Mouse (Mus musculus): ENCODE data around the gene Pi4kb. TPM values are rescaled to one million over a fixed set of nuclear protein-coding genes. Genes with fewer than 3 reads are reported as not detected.
"Not testable (repeated sequence)": the region's sequence is repeated elsewhere in the genome, so short reads cannot be mapped to it uniquely, and the experiment has no call there.

The Pi4kb gene
- polyA plus RNA-seq, 1 experiment from 2014 or later = 22.3 TPM

- no peak for DNase-seq (ENCODE audit: low spot score)
- H3K27ac ChIP-seq = no peak overlapping the region
- no peaks in the 10 kb centered on the region for H3K9me3 ChIP-seq
- H3K27me3 ChIP-seq (ENCODE audit: insufficient read depth, poor library complexity, severe bottlenecking) = no peaks in the 10 kb centered on the region
- WGBS = 93% methylated on average over 3 of the region's 3 CpGs
- H3K36me3 ChIP-seq = peaks cover 49% of the 10 kb centered on the region
- H3K4me3 ChIP-seq = no peak overlapping the region
- H3K4me1 ChIP-seq (replicated peaks) = peaks cover 29% of the 10 kb centered on the region
Measured at GRCm38 (mm10) chr3:95028603-95029002, 54.1 kb downstream of the Pi4kb start.

DNA sequence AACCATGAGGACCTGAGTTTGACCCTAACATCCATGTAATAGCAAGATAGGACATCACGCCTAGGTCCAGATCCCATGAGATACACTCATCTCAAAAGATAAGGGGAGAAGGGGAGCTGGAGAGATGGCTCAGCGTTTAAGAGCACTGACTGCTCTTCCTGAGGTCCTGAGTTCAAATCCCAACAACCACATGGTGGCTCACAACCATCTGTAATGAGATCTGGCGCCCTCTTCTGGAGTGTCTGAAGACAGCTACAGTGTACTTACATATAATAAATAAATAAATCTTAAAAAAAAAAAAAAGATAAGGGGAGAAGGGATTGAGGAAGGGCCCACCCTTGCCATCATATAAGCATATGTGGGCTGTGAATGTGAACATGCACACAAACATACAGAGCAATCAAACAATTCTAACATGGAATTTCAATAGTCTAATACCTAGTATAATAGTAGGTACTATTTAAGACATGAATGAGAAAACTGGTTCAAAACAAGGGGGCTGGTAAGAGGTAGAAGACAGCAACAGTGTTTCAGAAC, 54.8 kb downstream of the Pi4kb start:
- not testable (repeated sequence) for DNase-seq (ENCODE audit: low spot score); H3K27me3 ChIP-seq (ENCODE audit: insufficient read depth, poor library complexity, severe bottlenecking); H3K27ac ChIP-seq; H3K4me3 ChIP-seq; H3K9me3 ChIP-seq
- WGBS = 67% methylated on average over 3 of the region's 3 CpGs
- Histone ChIP-seq H3K36me3 (peaks cover 57% of the 10 kb centered on the region), H3K4me1 (replicated peaks) (peaks cover 26% of the 10 kb centered on the region)

DNA sequence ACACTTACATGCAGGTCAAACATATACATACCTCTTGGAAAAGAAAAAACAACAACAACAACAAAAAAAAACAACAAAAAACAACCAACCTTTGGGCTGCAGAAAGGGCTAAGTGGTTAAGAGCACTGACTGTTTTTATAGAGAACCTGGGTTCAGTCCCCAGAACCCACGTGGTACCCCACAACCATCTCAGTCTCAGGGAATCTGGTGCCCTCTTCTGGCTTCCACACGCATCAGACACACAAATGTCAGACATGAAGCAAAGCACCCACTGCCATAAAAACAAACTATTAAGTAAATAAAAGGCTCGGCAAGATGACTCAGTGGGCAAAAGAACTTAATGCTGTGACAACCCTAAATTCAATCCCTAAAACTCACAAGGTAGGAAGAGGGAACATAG, 55.4 kb downstream of the Pi4kb start:
- DNase-seq (ENCODE audit: low spot score) = no peak
- 73% methylated on average over 3 of the region's 3 CpGs for WGBS
- Histone ChIP-seq H3K4me1 (replicated peaks) (peaks cover 20% of the 10 kb centered on the region), H3K36me3 (peaks cover 63% of the 10 kb centered on the region), H3K4me3 (no peak overlapping the region), H3K27me3 (ENCODE audit: insufficient read depth, poor library complexity, severe bottlenecking) (no peaks in the 10 kb centered on the region), H3K9me3 (no peaks in the 10 kb centered on the region), H3K27ac (no peak overlapping the region)

- no peaks in the 10 kb centered on the region for H3K27me3 ChIP-seq (ENCODE audit: insufficient read depth, poor library complexity, severe bottlenecking)
- peaks cover 38% of the 10 kb centered on the region for H3K36me3 ChIP-seq
- no peak for DNase-seq (ENCODE audit: low spot score)
- 15% methylated on average over 3 of the region's 3 CpGs for WGBS
- H3K9me3 ChIP-seq = no peaks in the 10 kb centered on the region
- H3K4me1 ChIP-seq (replicated peaks) = peaks cover 11% of the 10 kb centered on the region
- H3K4me3 ChIP-seq = peak overlapping the region; percentile 92
- H3K27ac ChIP-seq = peak overlapping the region; percentile 92
Measured at GRCm38 (mm10) chr3:95041625-95042024, 67.1 kb downstream of the Pi4kb start.

GRCm38 (mm10) chr3:95042166-95042837, 67.8 kb downstream of the Pi4kb start, which contains the start of gene Psmd4:
TSS of gene Psmd4 (minus strand) at chr3:95042614.
- Histone ChIP-seq H3K9me3 (no peaks in the 10 kb centered on the region), H3K27ac (peak within 1 kb of the TSS; percentile 92), H3K36me3 (peaks cover 32% of the 10 kb centered on the region), H3K27me3 (ENCODE audit: insufficient read depth, poor library complexity, severe bottlenecking) (no peaks in the 10 kb centered on the region), H3K4me1 (replicated peaks) (peaks cover 11% of the 10 kb centered on the region), H3K4me3 (peak within 1 kb of the TSS; percentile 92)
- under 1% methylated on average over 36 of the region's 36 CpGs for WGBS
- peak; percentile 99 for DNase-seq (ENCODE audit: low spot score)

DNA sequence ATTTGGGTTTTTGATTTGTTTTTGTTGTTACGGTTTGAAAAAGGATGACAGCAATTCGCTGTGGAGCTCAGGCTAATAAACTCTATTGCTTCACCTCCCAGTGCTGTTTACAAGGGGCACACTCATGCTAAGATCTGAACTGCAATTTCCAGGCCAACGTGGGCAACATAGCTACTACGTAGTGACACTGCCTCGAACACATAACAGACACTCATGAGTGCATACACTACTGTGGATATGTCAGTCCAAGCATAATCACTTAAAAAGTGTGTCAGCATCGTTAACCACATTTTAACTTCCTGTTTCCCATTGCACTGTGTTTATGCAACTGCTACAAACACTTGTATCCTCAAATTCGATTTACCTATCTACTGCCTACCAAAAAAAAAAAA, 68.3 kb downstream of the Pi4kb start:
- Histone ChIP-seq H3K36me3 (peaks cover 27% of the 10 kb centered on the region), H3K9me3 (no peaks in the 10 kb centered on the region), H3K27ac (peak overlapping the region; percentile 92), H3K4me1 (replicated peaks) (peaks cover 11% of the 10 kb centered on the region), H3K4me3 (peak overlapping the region; percentile 92), H3K27me3 (ENCODE audit: insufficient read depth, poor library complexity, severe bottlenecking) (no peaks in the 10 kb centered on the region)
- 30% methylated on average over 7 of the region's 7 CpGs for WGBS
- no peak for DNase-seq (ENCODE audit: low spot score)

DNA sequence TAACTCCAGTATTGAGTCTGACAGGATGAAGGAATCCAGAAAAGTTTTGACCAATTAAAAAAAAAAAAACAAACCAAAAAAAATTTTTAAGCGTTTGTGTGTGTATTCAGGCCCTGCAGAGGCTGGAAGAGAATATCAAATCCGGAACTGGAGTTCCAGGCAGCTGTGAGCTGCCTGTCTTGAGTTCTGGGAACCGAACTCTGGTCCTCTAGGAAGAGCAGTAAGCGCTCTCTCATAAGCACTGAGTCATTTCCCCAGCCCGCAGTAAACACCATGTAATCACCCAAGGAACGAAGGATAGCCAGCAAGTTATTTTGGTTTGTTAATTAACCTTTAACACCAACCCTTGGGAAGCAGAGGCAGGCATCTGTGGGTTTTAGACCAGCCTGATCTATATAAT, 68.7 kb downstream of the Pi4kb start:
- peaks cover 11% of the 10 kb centered on the region for H3K4me1 ChIP-seq (replicated peaks)
- no peak overlapping the region for H3K27ac ChIP-seq
- H3K4me3 ChIP-seq = no peak overlapping the region
- DNase-seq (ENCODE audit: low spot score) = no peak
- peaks cover 23% of the 10 kb centered on the region for H3K36me3 ChIP-seq
- no peaks in the 10 kb centered on the region for H3K9me3 ChIP-seq
- no peaks in the 10 kb centered on the region for H3K27me3 ChIP-seq (ENCODE audit: insufficient read depth, poor library complexity, severe bottlenecking)
- WGBS = 75% methylated on average over 6 of the region's 6 CpGs

- no peak for DNase-seq (ENCODE audit: low spot score)
- Histone ChIP-seq H3K4me3 (no peak overlapping the region), H3K27ac (no peak overlapping the region), H3K4me1 (replicated peaks) (peaks cover 7% of the 10 kb centered on the region), H3K27me3 (ENCODE audit: insufficient read depth, poor library complexity, severe bottlenecking) (no peaks in the 10 kb centered on the region), H3K36me3 (no peaks in the 10 kb centered on the region), H3K9me3 (no peaks in the 10 kb centered on the region)
- 85% methylated on average over 11 of the region's 11 CpGs for WGBS
Measured at GRCm38 (mm10) chr3:95046462-95047057, 72.0 kb downstream of the Pi4kb start.

- no peak for DNase-seq (ENCODE audit: low spot score)
- Histone ChIP-seq H3K9me3 (no peaks in the 10 kb centered on the region), H3K27ac (no peak overlapping the region), H3K4me3 (no peak overlapping the region), H3K36me3 (no peaks in the 10 kb centered on the region), H3K4me1 (replicated peaks) (peaks cover under 1% of the 10 kb centered on the region; the same call in 1 of the 2 replicates), H3K27me3 (ENCODE audit: insufficient read depth, poor library complexity, severe bottlenecking) (no peaks in the 10 kb centered on the region)
- WGBS = 84% methylated on average over 3 of the region's 3 CpGs
Measured at GRCm38 (mm10) chr3:95047914-95048313, 73.4 kb downstream of the Pi4kb start.

- no peak for DNase-seq (ENCODE audit: low spot score)
Measured at GRCm38 (mm10) chr3:95052959-95053358, 78.4 kb downstream of the Pi4kb start.

DNA sequence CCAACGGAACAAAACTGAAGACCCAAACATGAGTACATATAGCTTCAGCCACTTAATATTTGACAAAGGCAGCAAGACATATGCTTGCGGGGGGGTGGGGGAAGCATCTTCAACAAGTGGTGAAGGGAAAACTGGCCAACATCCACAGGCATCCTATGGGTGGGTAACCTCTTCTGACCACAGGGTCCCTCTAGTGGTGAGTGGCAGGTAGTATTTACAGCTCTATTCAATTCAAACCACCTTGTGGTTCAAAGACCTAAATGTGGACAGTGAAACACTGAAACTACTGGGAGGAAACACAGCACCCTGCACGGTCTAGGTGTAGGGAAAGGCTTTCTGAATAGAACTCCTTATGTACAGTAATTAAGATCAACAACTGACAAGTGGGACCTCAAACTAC, 79.2 kb downstream of the Pi4kb start:
- no peak overlapping the region for H3K27ac ChIP-seq
- DNase-seq (ENCODE audit: low spot score) = peak; percentile 29
- 45% methylated on average over 3 of the region's 3 CpGs for WGBS
- H3K27me3 ChIP-seq (ENCODE audit: insufficient read depth, poor library complexity, severe bottlenecking) = no peaks in the 10 kb centered on the region
- H3K4me1 ChIP-seq (replicated peaks) = no peaks in the 10 kb centered on the region
- H3K9me3 ChIP-seq = no peaks in the 10 kb centered on the region
- H3K36me3 ChIP-seq = peaks cover 21% of the 10 kb centered on the region
- no peak overlapping the region for H3K4me3 ChIP-seq

More at GRCm38 (mm10) chr3:95052959-95053358, 78.4 kb downstream of the Pi4kb start:
- no peaks in the 10 kb centered on the region for H3K4me1 ChIP-seq (replicated peaks)
- no peaks in the 10 kb centered on the region for H3K9me3 ChIP-seq
- no peak overlapping the region for H3K4me3 ChIP-seq
- H3K36me3 ChIP-seq = peaks cover 15% of the 10 kb centered on the region
- H3K27ac ChIP-seq = no peak overlapping the region
- no peaks in the 10 kb centered on the region for H3K27me3 ChIP-seq (ENCODE audit: insufficient read depth, poor library complexity, severe bottlenecking)
- WGBS = 44% methylated on average over 1 of the region's 1 CpGs

GRCm38 (mm10) chr3:95054481-95055260, 80.1 kb downstream of the Pi4kb start:
- Histone ChIP-seq H3K9me3 (no peaks in the 10 kb centered on the region), H3K27me3 (ENCODE audit: insufficient read depth, poor library complexity, severe bottlenecking) (no peaks in the 10 kb centered on the region), H3K27ac (no peak overlapping the region), H3K4me3 (no peak overlapping the region), H3K36me3 (peaks cover 31% of the 10 kb centered on the region), H3K4me1 (replicated peaks) (no peaks in the 10 kb centered on the region)
- no peak for DNase-seq (ENCODE audit: low spot score)
- 62% methylated on average over 10 of the region's 10 CpGs for WGBS

DNA sequence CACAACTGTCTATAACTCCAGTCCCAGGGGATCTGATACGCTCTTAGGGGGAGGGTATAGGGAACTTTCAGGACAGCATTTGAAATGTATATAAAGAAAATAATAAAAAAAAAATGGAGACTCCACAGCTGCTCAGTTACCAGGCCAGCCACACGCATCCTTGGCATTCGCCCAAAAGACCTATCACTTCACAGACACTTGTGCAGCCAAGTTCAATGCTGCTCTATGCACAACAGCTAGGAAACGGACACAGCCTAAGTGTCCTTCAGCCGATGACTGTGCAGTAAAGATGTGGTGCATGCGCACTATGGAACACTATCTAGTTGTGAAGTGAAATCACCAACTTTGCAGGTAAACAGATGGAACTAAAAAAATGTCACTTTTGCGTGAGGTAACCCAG, 81.7 kb downstream of the Pi4kb start:
- no peaks in the 10 kb centered on the region for H3K27me3 ChIP-seq (ENCODE audit: insufficient read depth, poor library complexity, severe bottlenecking)
- H3K4me1 ChIP-seq (replicated peaks) = no peaks in the 10 kb centered on the region
- no peak overlapping the region for H3K27ac ChIP-seq
- no peak overlapping the region for H3K4me3 ChIP-seq
- WGBS = 95% methylated on average over 7 of the region's 7 CpGs
- DNase-seq (ENCODE audit: low spot score) = no peak
- peaks cover 47% of the 10 kb centered on the region for H3K36me3 ChIP-seq
- no peaks in the 10 kb centered on the region for H3K9me3 ChIP-seq
